Mouse (Mus musculus) kidney, postnatal 0 days (tissue): ENCODE data around the gene Tob2. TPM values are rescaled to one million over a fixed set of nuclear protein-coding genes. Genes with fewer than 3 reads are reported as not detected.

Experiments
- ATAC-seq: fragments of 200-750 bp; cut with Nextera tagmentation; replicated peaks from 2 replicates; pipeline ENCODE4 v1.8.0; 2017; ENCODE audit warnings: low read depth, moderate number of reproducible peaks, moderate TSS enrichment, moderate library complexity; ENCODE audit not compliant: low FRiP score
- DNase-seq: peaks from one replicate; pipeline ENCODE4 v3.0.0-alpha.2; 2016; ENCODE audit warnings: low spot score
- H3K27ac ChIP-seq: fragments of 300-500 bp; sonication (generic); 2 replicates; pipeline ENCODE4 v1.5.1; 2014; ENCODE audit warnings: mild to moderate bottlenecking
- H3K27me3 ChIP-seq: fragments of 300-500 bp; sonication (generic); 2 replicates; pipeline ENCODE4 v1.6.1; 2014; ENCODE audit warnings: low read length, mixed read lengths; ENCODE audit not compliant: insufficient read depth
- H3K36me3 ChIP-seq: fragments of 300-500 bp; sonication (generic); 2 replicates; pipeline ENCODE4 v1.6.1; 2014; ENCODE audit warnings: low read length, mixed read lengths; ENCODE audit not compliant: insufficient read depth
- H3K4me1 ChIP-seq: fragments of 300-500 bp; sonication (generic); replicated peaks from 2 replicates; pipeline ENCODE4 v1.6.1; 2014; ENCODE audit warnings: antibody characterized with exemption, low read length, mixed read lengths; ENCODE audit not compliant: insufficient read depth
- H3K4me2 ChIP-seq: fragments of 300-500 bp; sonication (generic); 2 replicates; pipeline ENCODE4 v1.6.1; 2014; ENCODE audit warnings: mild to moderate bottlenecking, low read length, moderate library complexity, mixed read lengths
- H3K4me3 ChIP-seq: fragments of 300-500 bp; sonication (generic); replicated peaks from 2 replicates; pipeline ENCODE4 v1.5.1; 2014; ENCODE audit warnings: low read depth, low read length
- H3K9ac ChIP-seq: fragments of 300-500 bp; sonication (generic); 2 replicates; pipeline ENCODE4 v1.6.1; 2014; ENCODE audit warnings: low read depth, low read length
- H3K9me3 ChIP-seq: fragments of 300-500 bp; sonication (generic); replicated peaks from 2 replicates; pipeline ENCODE4 v1.6.1; 2016; ENCODE audit warnings: low read length, inconsistent platforms, mixed read lengths
- CTCF ChIP-seq: IDR thresholded peaks from 2 replicates; pipeline ENCODE4 v1.5.1; 2016; ENCODE audit warnings: antibody characterized with exemption, low read depth, mild to moderate bottlenecking, moderate library complexity
- WGBS: fragments of 180-500 bp; shearing (Covaris S2); extraction: QIAGEN DNeasy Blood & Tissue Kit; methylation state at CpG from one replicate; pipeline ENCODE4 v1.1.7; 2014; 5-methylcytosine and 5-hydroxymethylcytosine counted together
- polyA plus RNA-seq: library from polyadenylated mRNA; unstranded; fragments of >200 nt; fragmentation: Nextera tagmentation; extraction: Ambion mirVana; gene quantifications from 2 replicates; pipeline ENCODE4 v1.2.1, GENCODE M21; 2015

Gene Tob2
- polyA plus RNA-seq, 1 experiment from 2014 or later = 22.5 TPM

DNA sequence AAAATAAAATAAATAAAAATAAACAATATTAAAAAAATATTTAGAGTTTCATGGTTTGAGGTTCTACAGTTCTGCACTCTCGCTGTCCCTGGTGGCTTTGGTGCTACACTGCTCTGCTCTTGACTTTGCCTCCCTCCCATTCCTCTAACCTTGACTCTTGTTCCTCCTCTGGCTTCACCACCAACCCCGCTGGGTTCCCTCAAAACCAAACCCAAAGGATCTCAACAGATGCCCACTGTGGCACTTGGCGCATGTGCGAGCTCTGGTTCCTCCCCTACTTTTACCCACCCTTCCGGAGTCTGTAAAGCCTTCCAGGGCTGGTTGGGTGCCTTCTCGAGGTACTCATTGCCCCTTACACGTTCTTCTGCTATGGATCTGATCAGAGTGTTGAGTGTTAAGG is 16.3 kb downstream of the Tob2 start:
- no peak for ATAC-seq
- WGBS = 89% methylated on average over 7 of the region's 7 CpGs
- no peaks in the 10 kb centered on the region for H3K9me3 ChIP-seq

DNA sequence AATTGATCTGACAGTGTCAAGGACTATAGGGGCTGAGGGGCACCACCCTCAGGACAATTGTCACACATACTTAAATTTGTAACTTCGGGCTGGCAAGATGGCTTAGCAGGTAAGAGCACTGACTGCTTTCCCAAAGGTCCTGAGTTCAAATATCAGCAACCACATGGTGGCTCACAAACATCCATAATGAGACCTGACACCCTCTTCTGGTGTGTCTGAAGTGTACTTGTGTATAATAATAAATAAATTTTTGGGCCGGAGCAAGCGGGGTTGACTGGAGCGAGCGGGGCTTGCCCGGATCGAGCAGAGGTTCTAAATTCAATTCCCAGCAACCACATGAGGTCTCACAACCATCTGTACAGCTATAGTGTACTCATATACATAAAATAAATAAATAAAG is 18.3 kb downstream of the Tob2 start:
- Histone ChIP-seq H3K9ac (no peak overlapping the region), H3K4me3 (no peak overlapping the region), H3K4me2 (no peak overlapping the region), H3K4me1 (peaks cover 19% of the 10 kb centered on the region), H3K27me3 (no peaks in the 10 kb centered on the region), H3K36me3 (no peaks in the 10 kb centered on the region), H3K9me3 (no peaks in the 10 kb centered on the region), H3K27ac (no peak overlapping the region)
- 84% methylated on average over 7 of the region's 7 CpGs for WGBS
- no peak for TF ChIP-seq CTCF
- ATAC-seq = no peak
- no peak for DNase-seq

More for the DNA sequence above, 16.3 kb downstream of the Tob2 start:
- no peak for DNase-seq
- no peak overlapping the region for H3K4me3 ChIP-seq
- TF ChIP-seq CTCF = no peak
- H3K9ac ChIP-seq = no peak overlapping the region
- H3K27me3 ChIP-seq = no peaks in the 10 kb centered on the region
- no peak overlapping the region for H3K27ac ChIP-seq
- H3K4me1 ChIP-seq = 0 out of 2 replicates have a peak, but pooled peaks cover 4% of the 10 kb centered on the region
- H3K4me2 ChIP-seq = no peak overlapping the region
- peaks cover 4% of the 10 kb centered on the region; the same call in 1 of the 2 replicates for H3K36me3 ChIP-seq

DNA sequence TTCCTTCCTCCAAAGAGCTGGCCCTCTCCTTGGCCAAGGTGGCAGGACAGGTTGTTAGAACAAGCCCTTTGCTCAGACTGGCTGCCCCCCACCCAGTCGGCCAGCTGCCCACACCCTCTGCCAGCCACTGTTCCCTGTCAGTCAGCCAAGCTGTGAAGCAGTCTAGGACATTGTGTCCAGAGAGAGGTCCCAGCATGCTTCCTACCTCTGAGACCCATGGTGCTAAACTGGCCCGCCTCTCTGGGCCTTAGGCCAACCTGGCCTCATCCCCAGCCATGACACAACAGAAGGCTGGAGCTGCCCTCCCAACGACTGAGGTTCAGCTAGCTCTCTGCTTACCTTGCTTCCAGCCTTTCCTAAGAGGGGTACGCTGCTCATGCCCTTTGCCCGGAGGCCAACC is 19.0 kb downstream of the Tob2 start:
- H3K27ac ChIP-seq = no peak overlapping the region
- WGBS = 58% methylated on average over 5 of the region's 5 CpGs
- ATAC-seq (peak; percentile 47; the same call in 1 of the 2 replicates), DNase-seq (peak; percentile 51)
- TF ChIP-seq CTCF = no peak
- H3K4me2 ChIP-seq = no peak overlapping the region
- no peak overlapping the region for H3K4me3 ChIP-seq
- peaks cover 19% of the 10 kb centered on the region for H3K4me1 ChIP-seq
- no peaks in the 10 kb centered on the region for H3K27me3 ChIP-seq
- H3K9me3 ChIP-seq = no peaks in the 10 kb centered on the region
- H3K36me3 ChIP-seq = no peaks in the 10 kb centered on the region
- H3K9ac ChIP-seq = no peak overlapping the region; the same call in 1 of the 2 replicates

DNA sequence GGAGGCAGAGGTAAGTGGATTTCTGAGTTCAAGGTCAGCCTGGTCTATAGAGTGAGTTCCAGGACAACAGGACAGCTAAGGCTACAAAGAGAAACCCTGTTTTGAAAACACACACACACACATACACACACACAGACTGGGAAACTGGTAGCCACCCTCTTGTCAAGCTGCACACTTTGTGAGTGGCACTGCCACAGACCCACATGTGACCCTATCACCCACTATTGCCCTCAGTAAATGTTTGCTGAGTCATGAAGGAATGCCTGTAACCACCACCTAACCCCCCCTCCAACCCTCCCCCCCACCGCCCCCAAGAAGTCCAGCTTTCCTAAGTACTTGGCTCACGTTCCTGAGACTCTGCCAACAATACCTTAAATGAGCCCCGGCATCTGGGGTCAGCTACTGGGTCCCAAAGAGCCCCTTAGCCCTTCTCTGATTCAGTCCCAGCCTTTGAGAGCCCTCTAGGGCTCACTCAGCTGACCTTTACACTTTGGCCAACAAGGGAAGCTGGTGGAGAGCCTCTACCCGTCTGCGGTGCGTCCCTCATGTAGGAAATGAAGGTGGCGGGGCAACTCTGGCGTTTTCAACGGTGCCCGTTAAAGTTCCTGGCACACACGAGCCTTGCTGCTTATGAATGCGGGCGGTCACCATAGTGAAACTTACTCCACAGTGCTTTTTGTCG is 19.9 kb downstream of the Tob2 start:
- Histone ChIP-seq H3K4me2 (no peak overlapping the region), H3K9me3 (no peaks in the 10 kb centered on the region), H3K27me3 (no peaks in the 10 kb centered on the region), H3K9ac (no peak overlapping the region), H3K4me1 (peaks cover 19% of the 10 kb centered on the region), H3K27ac (no peak overlapping the region), H3K4me3 (no peak overlapping the region), H3K36me3 (no peaks in the 10 kb centered on the region)
- TF ChIP-seq CTCF = no peak
- WGBS = 59% methylated on average over 14 of the region's 14 CpGs
- ATAC-seq (no peak), DNase-seq (no peak)

DNA sequence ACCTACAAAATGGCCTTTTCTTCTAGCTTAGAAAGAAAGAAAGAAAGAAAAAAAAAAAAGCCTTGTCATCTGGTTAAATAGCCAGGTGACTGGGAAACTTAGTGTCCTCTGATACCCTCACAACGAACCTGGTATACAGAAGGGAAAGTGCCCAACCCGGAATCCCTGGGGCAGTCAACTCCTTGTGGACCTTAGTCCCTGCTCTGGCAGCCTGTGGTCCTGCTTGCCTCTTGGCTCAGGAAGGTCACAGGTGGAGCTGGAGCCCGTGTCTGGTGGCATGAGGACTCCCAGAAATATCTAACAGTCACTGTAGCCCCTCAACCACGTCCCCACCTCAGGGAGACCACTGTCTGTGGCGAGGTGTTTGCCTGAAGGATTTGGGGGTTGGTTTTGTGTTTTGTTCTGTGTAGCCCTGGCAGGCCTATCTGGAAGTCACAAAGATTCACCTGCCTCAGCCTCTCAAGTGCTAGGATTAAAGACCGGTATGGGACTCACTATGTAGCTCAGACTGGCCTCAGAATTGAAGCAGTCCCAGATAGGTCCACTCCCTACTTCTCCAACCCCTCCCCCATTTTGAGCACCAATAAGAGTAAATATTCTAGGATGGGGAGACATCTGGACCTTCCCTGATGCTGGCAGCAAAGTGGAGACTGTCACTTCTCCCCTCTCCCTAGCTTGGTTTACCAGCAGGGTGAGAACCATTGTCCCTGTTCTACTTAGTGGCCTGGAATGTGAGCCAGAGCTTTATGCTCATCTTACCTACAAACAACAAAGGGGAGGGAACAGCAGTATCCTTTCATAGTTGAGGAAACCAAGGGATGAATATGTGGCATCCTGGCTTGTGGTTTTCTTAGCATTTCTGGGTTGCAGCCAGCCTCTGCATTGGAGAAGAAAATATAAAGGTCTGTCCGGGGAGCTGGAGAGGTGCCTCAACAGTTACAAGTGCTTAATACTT is 21.4 kb downstream of the Tob2 start:
- no peak for TF ChIP-seq CTCF
- Histone ChIP-seq H3K27ac (no peak overlapping the region), H3K4me3 (no peak overlapping the region), H3K4me1 (peaks cover 19% of the 10 kb centered on the region), H3K27me3 (no peaks in the 10 kb centered on the region), H3K9me3 (no peaks in the 10 kb centered on the region), H3K9ac (no peak overlapping the region), H3K4me2 (peak overlapping the region; percentile 58; the same call in 1 of the 2 replicates), H3K36me3 (no peaks in the 10 kb centered on the region)
- no peak for ATAC-seq
- WGBS = 65% methylated on average over 7 of the region's 7 CpGs
- no peak for DNase-seq

DNA sequence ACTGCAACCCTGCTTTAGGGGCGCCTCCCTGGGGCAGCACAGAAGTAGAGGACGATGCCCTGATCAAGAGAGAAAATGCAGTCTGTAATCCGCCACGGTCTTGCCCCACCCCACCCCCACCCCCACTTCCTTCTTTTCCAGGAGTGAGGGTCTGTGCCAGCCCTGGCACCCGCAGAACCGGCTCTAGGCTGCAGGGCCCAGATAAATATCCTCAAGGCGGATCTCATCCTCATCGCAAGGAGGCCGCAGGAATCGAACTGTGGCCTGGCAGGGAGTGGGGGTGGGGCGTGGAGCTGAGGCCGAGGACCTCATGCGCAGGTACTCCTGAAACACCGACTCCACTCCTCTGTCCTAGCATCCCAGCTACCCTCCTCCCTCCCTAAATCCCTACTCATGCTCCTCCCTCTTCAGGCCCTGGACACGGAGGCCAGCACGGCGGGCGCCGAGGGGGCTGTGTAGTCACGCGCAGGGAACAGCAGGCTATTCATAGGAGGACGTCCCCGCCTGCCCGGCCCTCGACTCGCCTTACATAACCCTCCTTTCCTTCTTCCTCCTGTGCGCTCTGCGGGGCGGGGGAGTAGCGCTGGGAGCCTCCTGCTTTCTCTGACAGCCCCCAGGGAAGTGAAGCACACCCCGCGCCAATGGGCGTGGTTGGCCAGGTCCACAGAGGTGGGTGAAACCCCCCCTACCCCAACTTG is 22.3 kb downstream of the Tob2 start:
- TF ChIP-seq CTCF = no peak
- H3K27ac ChIP-seq = peak overlapping the region; percentile 51; the same call in 1 of the 2 replicates

More for the DNA sequence above, 22.3 kb downstream of the Tob2 start:
- peak overlapping the region; percentile 10; the same call in 1 of the 2 replicates for H3K9ac ChIP-seq
- no peaks in the 10 kb centered on the region for H3K36me3 ChIP-seq
- WGBS = 4% methylated on average over 28 of the region's 33 CpGs
- H3K4me2 ChIP-seq = peak overlapping the region; percentile 58
- no peaks in the 10 kb centered on the region for H3K27me3 ChIP-seq
- peaks cover 19% of the 10 kb centered on the region for H3K4me1 ChIP-seq
- peak; percentile 95 for DNase-seq
- H3K4me3 ChIP-seq = peak overlapping the region; percentile 29
- H3K9me3 ChIP-seq = no peaks in the 10 kb centered on the region
- ATAC-seq = peak; percentile 81
